Mouse (Mus musculus): ENCODE measurements around the gene Foxred2.

- TF ChIP-seq ZC3H11A (IDR thresholded peaks at IDR 0.05; ENCODE audit: borderline replicate concordance, low read depth, low read length): no peak
- no peak for TF ChIP-seq HCFC1 (IDR thresholded peaks at IDR 0.05; ENCODE audit: borderline replicate concordance, insufficient read depth, low read length)
- TF ChIP-seq CHD2 (IDR thresholded peaks at IDR 0.05; ENCODE audit: low read depth, low read length): no peak
- no peak for TF ChIP-seq ZNF384 (IDR thresholded peaks at IDR 0.05; ENCODE audit: low read depth, low read length)
- TF ChIP-seq MAFK (IDR thresholded peaks at IDR 0.05; ENCODE audit: insufficient read depth, low read depth, low read length): no peak
These were observed 18.0 kb downstream of the Foxred2 start for GRCm38 (mm10) chr15:77938516-77938915.

Measured in ES-E14 (cell line).